Comparison of ENCODE assay signal across 1 mouse cellular context in the genomic region with DNA sequence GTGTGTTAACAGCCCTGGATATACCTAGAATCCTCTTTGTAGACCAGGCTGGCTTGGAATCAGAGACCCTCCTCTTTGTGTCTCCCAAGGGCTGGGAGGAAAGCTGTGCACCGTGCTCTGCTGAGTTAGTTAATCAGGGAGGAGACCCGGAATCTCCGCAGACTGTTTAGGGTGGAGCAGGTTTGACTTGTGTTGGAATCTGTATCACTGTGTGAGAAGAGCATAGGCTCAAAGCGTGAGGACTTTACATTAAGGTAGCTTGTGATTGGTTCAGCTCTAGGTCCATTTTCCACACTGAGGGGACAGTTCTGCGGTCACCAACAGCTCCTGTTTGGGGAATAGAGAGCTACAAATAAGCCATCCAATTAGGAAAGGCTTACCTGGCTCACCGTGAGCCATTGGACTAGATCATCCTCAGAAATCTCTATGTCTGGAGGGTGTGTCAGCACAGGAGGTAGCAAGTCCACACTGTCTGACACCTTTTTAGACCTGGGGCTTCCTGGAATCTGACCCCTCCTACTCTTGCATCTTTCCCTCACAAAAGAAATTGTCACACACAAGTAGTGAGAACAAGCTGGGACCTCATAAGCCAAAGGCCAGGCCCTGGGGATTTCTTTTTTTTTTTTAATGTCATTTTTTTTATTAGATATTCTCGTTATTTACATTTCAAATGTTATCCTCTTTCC.
TF ChIP-seq lines count a peak whose summit lies in the region.

No protein-coding gene starts in this region.

TF ChIP-seq in CH12.LX, 34 proteins besides CTCF, POLR2A, EP300 and RAD21 (continued from another document):
- TF ChIP-seq TCF12 (IDR thresholded peaks at IDR 0.05; ENCODE audit: low read depth, low read length) = no peak; the same call in 1 of the 2 replicates
